Mouse (Mus musculus) heart, embryonic 10.5 days (tissue): ENCODE data around the gene Nt5c2. TPM values are rescaled to one million over a fixed set of nuclear protein-coding genes. Genes with fewer than 3 reads are reported as not detected.
"Not testable (repeated sequence)": the region's sequence is repeated elsewhere in the genome, so short reads cannot be mapped to it uniquely, and the experiment has no call there.

Experiments
- DNase-seq: peaks from one replicate; pipeline ENCODE4 v3.0.0-alpha.2; 2017; ENCODE audit warnings: low spot score
- H3K27ac ChIP-seq: fragments of 300-500 bp; sonication (generic); 2 replicates; pipeline ENCODE4 v1.5.1; 2016; ENCODE audit warnings: mild to moderate bottlenecking
- H3K27me3 ChIP-seq: fragments of 300-500 bp; sonication (generic); 2 replicates; pipeline ENCODE4 v1.6.1; 2016; ENCODE audit warnings: mild to moderate bottlenecking; ENCODE audit not compliant: poor library complexity, insufficient read depth, severe bottlenecking
- H3K36me3 ChIP-seq: fragments of 300-500 bp; sonication (generic); 2 replicates; pipeline ENCODE4 v1.6.1; 2016; ENCODE audit warnings: mild to moderate bottlenecking, moderate library complexity
- H3K4me1 ChIP-seq: fragments of 300-500 bp; sonication (generic); 2 replicates; pipeline ENCODE4 v1.6.1; 2016; ENCODE audit warnings: mild to moderate bottlenecking
- H3K4me3 ChIP-seq: fragments of 300-500 bp; sonication (generic); 2 replicates; pipeline ENCODE4 v1.5.1; 2016; ENCODE audit warnings: mild to moderate bottlenecking, moderate library complexity
- H3K9me3 ChIP-seq: fragments of 300-500 bp; sonication (generic); 2 replicates; pipeline ENCODE4 v1.6.1; 2016; ENCODE audit warnings: mild to moderate bottlenecking, moderate library complexity
- WGBS: fragments of 180-500 bp; shearing (Covaris S2); methylation state at CpG from one replicate; pipeline ENCODE4 v1.1.7; 2016; 5-methylcytosine and 5-hydroxymethylcytosine counted together
- polyA plus RNA-seq: library from polyadenylated mRNA; unstranded; fragments of >200 nt; fragmentation: Nextera tagmentation; extraction: Ambion mirVana; gene quantifications from 2 replicates; pipeline ENCODE4 v1.2.1, GENCODE M21; 2016

Gene Nt5c2
- polyA plus RNA-seq, 1 experiment from 2014 or later: 71.8 TPM

- no peak overlapping the region for H3K4me3 ChIP-seq
- H3K9me3 ChIP-seq: no peaks in the 10 kb centered on the region
- H3K4me1 ChIP-seq: peaks cover 24% of the 10 kb centered on the region
- H3K27ac ChIP-seq: no peak overlapping the region
- no peak for DNase-seq
- WGBS: 76% methylated on average over 17 of the region's 17 CpGs
- no peaks in the 10 kb centered on the region for H3K27me3 ChIP-seq
- no peaks in the 10 kb centered on the region for H3K36me3 ChIP-seq
These were observed 35.8 kb downstream of the Nt5c2 start for GRCm38 (mm10) chr19:46978920-46979780.

DNA sequence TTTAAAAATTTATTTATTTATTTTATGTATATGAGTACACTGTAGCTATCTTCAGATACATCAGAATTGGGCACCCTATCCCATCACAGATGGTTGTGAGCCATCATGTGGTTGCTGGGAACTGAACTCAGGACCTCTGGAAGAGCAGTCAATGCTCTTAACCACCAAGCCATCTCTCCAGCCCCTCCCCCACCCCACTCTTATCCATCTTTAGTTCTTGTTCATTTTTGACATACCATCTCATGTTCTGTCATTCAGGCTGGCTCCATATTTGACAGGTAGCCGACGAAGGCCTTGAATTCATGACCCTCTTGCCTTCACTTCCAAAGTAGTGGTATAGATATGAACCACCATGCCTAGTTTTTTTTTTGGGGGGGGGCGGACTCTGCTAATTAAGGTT, 36.9 kb downstream of the Nt5c2 start:
- H3K9me3 ChIP-seq, H3K27ac ChIP-seq, H3K36me3 ChIP-seq, H3K4me3 ChIP-seq, H3K27me3 ChIP-seq, DNase-seq: not testable (repeated sequence)
- peaks cover 14% of the 10 kb centered on the region; the same call in 1 of the 2 replicates for H3K4me1 ChIP-seq
- WGBS: 88% methylated on average over 3 of the region's 3 CpGs

DNA sequence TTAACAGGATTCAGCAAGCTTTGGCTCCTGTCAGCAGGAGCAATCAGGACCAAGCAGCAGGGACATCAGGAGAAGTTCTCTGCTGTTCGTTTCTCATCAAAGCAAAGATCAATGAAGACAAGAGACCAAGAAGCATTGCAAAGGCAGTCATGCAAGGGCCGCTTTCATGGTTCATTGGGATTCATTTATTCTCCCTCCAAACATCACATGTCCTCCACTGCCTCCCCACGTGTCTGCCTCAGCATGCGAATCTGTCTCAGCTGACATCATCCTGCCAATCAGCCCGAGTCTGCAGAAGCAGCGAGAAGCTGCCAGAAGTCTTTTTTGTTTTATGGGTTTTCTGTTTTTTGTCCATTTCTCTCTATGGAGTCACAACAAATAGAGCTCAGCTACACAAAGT, 37.5 kb downstream of the Nt5c2 start:
- Histone ChIP-seq H3K4me1 (peaks cover 14% of the 10 kb centered on the region; the same call in 1 of the 2 replicates), H3K4me3 (no peak overlapping the region), H3K36me3 (no peaks in the 10 kb centered on the region), H3K9me3 (no peaks in the 10 kb centered on the region), H3K27me3 (no peaks in the 10 kb centered on the region), H3K27ac (no peak overlapping the region)
- 68% methylated on average over 6 of the region's 6 CpGs for WGBS
- DNase-seq: no peak

GRCm38 (mm10) chr19:46976743-46977142, 38.2 kb downstream of the Nt5c2 start:
- Histone ChIP-seq H3K27me3 (no peaks in the 10 kb centered on the region), H3K4me1 (peaks cover 18% of the 10 kb centered on the region), H3K36me3 (no peaks in the 10 kb centered on the region), H3K27ac (no peak overlapping the region), H3K4me3 (no peak overlapping the region), H3K9me3 (no peaks in the 10 kb centered on the region)
- 50% methylated on average over 2 of the region's 2 CpGs for WGBS
- DNase-seq: no peak

DNA sequence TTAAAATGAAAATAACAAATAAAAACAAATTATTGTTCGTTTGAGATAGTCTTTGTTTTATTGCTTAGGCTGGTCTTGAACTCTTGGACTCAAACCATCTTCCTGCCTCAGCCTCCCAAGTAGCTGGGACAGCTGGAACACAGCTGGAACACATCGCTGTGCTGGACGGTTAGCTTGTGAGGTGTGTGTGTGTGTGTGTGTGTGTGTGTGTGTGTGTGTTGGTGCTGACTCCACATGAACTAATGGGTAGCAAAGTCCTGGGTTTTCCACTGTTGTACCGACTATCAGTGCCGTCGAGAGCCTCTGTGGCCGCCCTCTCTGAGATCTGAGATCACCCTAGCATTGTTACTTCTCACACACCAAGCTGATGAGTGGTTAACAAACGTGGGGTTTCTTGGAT, 39.0 kb downstream of the Nt5c2 start:
- 79% methylated on average over 8 of the region's 8 CpGs for WGBS
- H3K27ac ChIP-seq: no peak overlapping the region
- no peaks in the 10 kb centered on the region for H3K27me3 ChIP-seq
- H3K9me3 ChIP-seq: no peaks in the 10 kb centered on the region
- peaks cover 26% of the 10 kb centered on the region for H3K4me1 ChIP-seq
- no peak overlapping the region for H3K4me3 ChIP-seq
- DNase-seq: no peak
- no peaks in the 10 kb centered on the region for H3K36me3 ChIP-seq

DNA sequence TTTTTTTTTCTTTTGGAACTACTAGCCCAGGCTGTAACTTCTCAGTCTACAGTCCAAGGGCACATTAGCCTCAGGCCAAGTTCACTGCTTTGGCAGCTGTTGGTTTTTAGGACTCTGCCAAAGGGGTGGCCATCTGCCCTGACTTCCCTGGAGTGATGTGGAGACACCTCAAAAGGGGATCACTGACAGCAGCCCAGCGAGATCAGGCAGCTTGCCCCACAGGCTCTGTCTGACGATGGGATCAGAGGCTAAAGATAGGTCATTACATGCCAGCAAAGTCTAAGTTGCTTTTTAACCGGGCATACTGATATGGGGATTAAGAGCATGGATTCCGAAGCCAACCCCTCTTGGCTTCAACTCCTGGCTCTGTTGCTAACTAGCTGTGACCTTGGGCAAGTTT, 39.4 kb downstream of the Nt5c2 start:
- no peak overlapping the region for H3K27ac ChIP-seq
- H3K36me3 ChIP-seq: no peaks in the 10 kb centered on the region
- no peaks in the 10 kb centered on the region for H3K27me3 ChIP-seq
- 46% methylated on average over 4 of the region's 4 CpGs for WGBS
- H3K4me3 ChIP-seq: no peak overlapping the region
- DNase-seq: no peak
- H3K9me3 ChIP-seq: no peaks in the 10 kb centered on the region
- H3K4me1 ChIP-seq: peaks cover 26% of the 10 kb centered on the region

DNA sequence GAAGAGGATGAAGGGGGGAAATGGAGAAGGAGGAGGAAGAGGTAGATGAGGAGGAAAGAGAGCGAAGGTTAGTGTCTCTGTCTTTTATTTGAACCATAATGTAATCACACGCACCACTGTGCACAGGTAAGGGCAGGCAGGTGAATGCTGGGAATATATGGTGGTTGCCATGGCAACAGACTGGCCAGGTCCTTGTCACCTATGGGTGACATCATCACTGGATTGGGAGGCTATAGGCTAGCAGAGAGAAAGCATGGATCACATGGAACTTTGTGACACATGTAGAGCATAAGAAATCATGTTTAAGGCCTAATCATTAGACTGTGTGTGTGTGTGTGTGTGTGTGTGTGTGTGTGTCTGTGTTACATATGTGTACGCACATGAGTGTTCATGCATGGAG, 42.8 kb downstream of the Nt5c2 start:
- H3K4me1 ChIP-seq: peaks cover 36% of the 10 kb centered on the region
- H3K36me3 ChIP-seq: no peaks in the 10 kb centered on the region
- no peak for DNase-seq
- WGBS: 95% methylated on average over 3 of the region's 3 CpGs
- H3K9me3 ChIP-seq: no peaks in the 10 kb centered on the region
- no peak overlapping the region for H3K27ac ChIP-seq
- H3K27me3 ChIP-seq: no peaks in the 10 kb centered on the region
- no peak overlapping the region for H3K4me3 ChIP-seq

DNA sequence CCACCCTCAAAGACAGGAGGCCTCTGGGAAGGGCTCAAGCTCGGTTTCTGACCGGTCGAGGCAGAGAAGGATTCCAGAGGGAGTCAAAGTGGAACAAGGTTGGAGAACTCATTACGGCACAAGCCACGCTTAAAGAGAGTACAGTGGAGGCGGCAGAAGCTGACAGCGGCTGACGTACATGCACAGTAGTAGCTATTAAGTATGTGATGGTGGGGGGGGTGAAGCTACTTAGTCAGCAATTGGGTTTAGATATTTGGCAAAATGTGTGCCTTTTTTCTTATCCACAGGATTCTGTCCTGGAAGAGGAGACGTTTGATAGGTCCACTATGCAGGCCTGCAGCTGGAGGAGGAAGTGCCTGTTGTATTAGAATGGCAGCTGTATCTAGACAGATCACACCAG, 43.2 kb downstream of the Nt5c2 start:
- no peaks in the 10 kb centered on the region for H3K27me3 ChIP-seq
- H3K9me3 ChIP-seq: no peaks in the 10 kb centered on the region
- 76% methylated on average over 9 of the region's 9 CpGs for WGBS
- no peak overlapping the region for H3K4me3 ChIP-seq
- no peak for DNase-seq
- H3K27ac ChIP-seq: peak overlapping the region; percentile 75
- H3K36me3 ChIP-seq: no peaks in the 10 kb centered on the region
- peaks cover 36% of the 10 kb centered on the region for H3K4me1 ChIP-seq

GRCm38 (mm10) chr19:46971051-46971689, 43.8 kb downstream of the Nt5c2 start:
- no peak overlapping the region for H3K4me3 ChIP-seq
- no peaks in the 10 kb centered on the region for H3K9me3 ChIP-seq
- peaks cover 36% of the 10 kb centered on the region for H3K4me1 ChIP-seq
- no peaks in the 10 kb centered on the region for H3K27me3 ChIP-seq
- WGBS: 75% methylated on average over 8 of the region's 8 CpGs
- no peak for DNase-seq
- no peaks in the 10 kb centered on the region for H3K36me3 ChIP-seq
- peak overlapping the region; percentile 75 for H3K27ac ChIP-seq

GRCm38 (mm10) chr19:46970121-46970729, 44.7 kb downstream of the Nt5c2 start:
- Histone ChIP-seq H3K4me3 (no peak overlapping the region), H3K27me3 (no peaks in the 10 kb centered on the region), H3K36me3 (no peaks in the 10 kb centered on the region), H3K9me3 (no peaks in the 10 kb centered on the region), H3K4me1 (peaks cover 34% of the 10 kb centered on the region), H3K27ac (peak overlapping the region; percentile 83)
- DNase-seq: no peak
- WGBS: 46% methylated on average over 13 of the region's 13 CpGs

GRCm38 (mm10) chr19:46969286-46969985, 45.5 kb downstream of the Nt5c2 start:
- DNase-seq: no peak
- H3K9me3 ChIP-seq: no peaks in the 10 kb centered on the region
- peak overlapping the region; percentile 83 for H3K27ac ChIP-seq
- no peak overlapping the region for H3K4me3 ChIP-seq
- WGBS: 62% methylated on average over 22 of the region's 22 CpGs
- no peaks in the 10 kb centered on the region for H3K36me3 ChIP-seq
- no peaks in the 10 kb centered on the region for H3K27me3 ChIP-seq
- H3K4me1 ChIP-seq: peaks cover 36% of the 10 kb centered on the region

DNA sequence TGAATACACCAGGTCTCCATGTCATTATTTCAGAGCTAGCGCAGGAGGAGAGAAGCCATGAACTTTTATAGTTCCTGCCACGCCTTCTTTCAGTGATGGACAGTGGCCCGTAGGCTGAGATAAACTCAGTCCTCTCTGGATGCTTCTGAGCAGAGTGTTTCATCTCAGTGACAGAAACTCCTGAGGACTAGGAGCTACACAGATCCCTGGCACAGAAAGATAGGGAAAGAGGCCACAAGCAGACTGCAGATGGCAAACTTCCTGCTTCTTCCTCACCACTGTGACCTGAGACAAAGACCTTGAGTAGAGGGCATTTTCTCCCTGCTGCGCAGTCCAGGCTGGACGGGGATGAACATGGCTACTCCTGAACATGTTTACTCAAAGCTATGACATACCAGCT, 46.1 kb downstream of the Nt5c2 start:
- H3K4me1 ChIP-seq: peaks cover 37% of the 10 kb centered on the region
- WGBS: 65% methylated on average over 5 of the region's 5 CpGs
- no peaks in the 10 kb centered on the region for H3K9me3 ChIP-seq
- H3K4me3 ChIP-seq: no peak overlapping the region
- no peaks in the 10 kb centered on the region for H3K36me3 ChIP-seq
- H3K27ac ChIP-seq: peak overlapping the region; percentile 83
- no peak for DNase-seq
- no peaks in the 10 kb centered on the region for H3K27me3 ChIP-seq

DNA sequence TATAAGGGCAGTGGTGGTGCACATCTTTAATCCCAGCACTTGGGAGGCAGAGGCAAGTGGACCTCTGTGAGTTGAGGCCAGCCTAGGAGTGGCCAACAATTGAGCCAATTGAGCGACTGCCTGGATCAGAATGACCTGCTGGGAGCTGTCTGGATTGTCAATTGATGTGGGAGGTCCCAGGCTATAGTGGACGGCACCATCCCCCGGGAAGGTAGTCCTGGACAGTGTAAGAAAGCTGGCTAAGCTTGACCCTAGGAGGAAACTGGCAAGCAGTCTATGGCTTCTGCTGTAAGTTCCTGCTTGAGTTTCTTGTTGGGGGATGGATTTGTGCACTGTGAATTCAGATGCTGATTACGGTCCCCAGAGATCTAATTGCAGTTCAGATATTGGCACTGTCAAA, 47.1 kb downstream of the Nt5c2 start:
- H3K9me3 ChIP-seq: no peaks in the 10 kb centered on the region
- no peaks in the 10 kb centered on the region for H3K27me3 ChIP-seq
- H3K4me3 ChIP-seq: no peak overlapping the region
- H3K36me3 ChIP-seq: no peaks in the 10 kb centered on the region
- 66% methylated on average over 4 of the region's 4 CpGs for WGBS
- H3K27ac ChIP-seq: no peak overlapping the region
- no peak for DNase-seq
- H3K4me1 ChIP-seq: peaks cover 39% of the 10 kb centered on the region
